Mouse (Mus musculus) ES-E14 (cell line): ENCODE measurements around the gene St8sia4.

ENCODE experiments used
- HCFC1 ChIP-seq: IDR thresholded peaks from 2 replicates; pipeline ENCODE4 v1.6.1; 2012; ENCODE audit warnings: low read length, inconsistent platforms, borderline replicate concordance; ENCODE audit not compliant: insufficient read depth
- ZNF384 ChIP-seq: IDR thresholded peaks from 2 replicates; pipeline ENCODE4 v1.6.1; 2012; ENCODE audit warnings: low read depth, low read length, inconsistent platforms

DNA sequence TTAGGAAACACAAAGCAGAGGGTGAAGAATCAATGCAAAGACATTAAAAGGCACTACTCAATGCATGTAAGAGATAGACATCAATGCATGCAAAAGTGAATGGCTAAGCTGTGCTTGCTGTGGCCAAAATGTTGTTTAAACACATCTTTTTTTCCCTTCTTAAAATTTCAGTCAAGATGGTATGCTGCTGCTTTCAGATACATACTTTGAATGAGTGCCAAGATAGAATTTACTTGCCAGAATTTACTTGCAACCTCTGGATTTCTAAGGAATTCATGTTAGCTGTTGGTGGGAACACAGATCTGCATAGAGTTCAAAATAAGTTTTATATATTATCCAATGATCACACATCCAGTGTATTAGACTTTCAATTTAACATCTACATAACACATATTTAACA lies 77.9 kb downstream of the St8sia4 start:
- TF ChIP-seq ZNF384 = no peak
- TF ChIP-seq HCFC1 = no peak
